Mouse (Mus musculus): ENCODE results near the gene Sox15. TPM values are rescaled to one million over a fixed set of nuclear protein-coding genes. Genes with fewer than 3 reads are reported as not detected.

Sox15 gene
- polyA plus RNA-seq (2012; fragmentation: generic; extraction: Trizol): under 1 TPM; 0.05 to 0.25 TPM

GRCm38 (mm10) chr11:69655264-69656064 lies at the start of gene Sox15:
TSS of gene Sox15 (plus strand) at chr11:69655314.

GRCm38 (mm10) chr11:69605726-69606490 lies 49.2 kb upstream of the Sox15 start, which contains the start of gene Atp1b2:
TSS of gene Atp1b2 (minus strand) at chr11:69605942.

GRCm38 (mm10) chr11:69617805-69618204 lies 37.3 kb upstream of the Sox15 start, which contains the start of gene Shbg:
TSS of gene Shbg (minus strand) at chr11:69617905.

GRCm38 (mm10) chr11:69621571-69622268 lies 33.4 kb upstream of the Sox15 start, which contains the start of gene Sat2:
TSS of gene Sat2 (plus strand) at chr11:69622024.

GRCm38 (mm10) chr11:69632284-69633089 lies 22.6 kb upstream of the Sox15 start, which contains the start of gene Fxr2:
TSS of gene Fxr2 (plus strand) at chr11:69632990.

GRCm38 (mm10) chr11:69662213-69662966 lies 7.3 kb downstream of the Sox15 start, which contains the start of gene Mpdu1:
TSS of gene Mpdu1 (minus strand) at chr11:69662642.

GRCm38 (mm10) chr11:69665961-69666664 lies 11.0 kb downstream of the Sox15 start, which contains the start of gene Cd68:
TSS of gene Cd68 (minus strand) at chr11:69666153.

GRCm38 (mm10) chr11:69672211-69672706 lies 17.1 kb downstream of the Sox15 start, which contains the start of gene Eif4a1:
TSS of gene Eif4a1 (minus strand) at chr11:69672423.

GRCm38 (mm10) chr11:69681314-69682208 lies 26.4 kb downstream of the Sox15 start, which contains the start of gene Senp3:
TSS of gene Senp3 (minus strand) at chr11:69682084.

GRCm38 (mm10) chr11:69685526-69686148 lies 30.5 kb downstream of the Sox15 start, which contains the start of gene Tnfsf13:
TSS of gene Tnfsf13 (minus strand) at chr11:69685784.

GRCm38 (mm10) chr11:69695361-69696181 lies 40.5 kb downstream of the Sox15 start, which contains the start of the genes Tnfsf12 and Tnfsfm13:
TSS of gene Tnfsf12 (minus strand) at chr11:69695849.
TSS of gene Tnfsfm13 (minus strand) at chr11:69696098.

Other genes starting within 250 kb of the Sox15 start
- 10 to 100 TPM in 1 of 2 experiments, 1 to 10 TPM in 1; 1.5 to 25.3 TPM for gene Kdm6b, start 241.6 kb upstream of the Sox15 start, polyA plus RNA-seq (2012; fragmentation: generic; extraction: Trizol)
- 1 to 10 TPM in 1 of 2 experiments, under 1 TPM in 1; 0.02 to 1.6 TPM for gene Dnah2, start 106.2 kb upstream of the Sox15 start, polyA plus RNA-seq (2012; fragmentation: generic; extraction: Trizol)
- 1 to 10 TPM in 1 of 2 experiments, under 1 TPM in 1; 0.14 to 1.5 TPM for gene Efnb3, start 95.1 kb upstream of the Sox15 start, polyA plus RNA-seq (2012; fragmentation: generic; extraction: Trizol)
- gene Wrap53, start 75.1 kb upstream of the Sox15 start, polyA plus RNA-seq (2012; fragmentation: generic; extraction: Trizol): 10 to 100 TPM; 14.8 to 24.4 TPM
- 100 to 1,000 TPM; 156 to 242 TPM for gene Trp53, start 75.0 kb upstream of the Sox15 start, polyA plus RNA-seq (2012; fragmentation: generic; extraction: Trizol)
- gene Atp1b2, start 49.4 kb upstream of the Sox15 start, polyA plus RNA-seq (2012; fragmentation: generic; extraction: Trizol): 1 to 10 TPM in 1 of 2 experiments, under 1 TPM in 1; 0.05 to 1.3 TPM
- not detected for gene Shbg, start 37.4 kb upstream of the Sox15 start, polyA plus RNA-seq (2012; fragmentation: generic; extraction: Trizol)
- gene Sat2, start 33.3 kb upstream of the Sox15 start, polyA plus RNA-seq (2012; fragmentation: generic; extraction: Trizol): 10 to 100 TPM in 1 of 2 experiments, 1 to 10 TPM in 1; 4.4 to 16.8 TPM
- gene Fxr2, start 22.3 kb upstream of the Sox15 start, polyA plus RNA-seq (2012; fragmentation: generic; extraction: Trizol): 10 to 100 TPM; 29.4 to 66.7 TPM
- gene Mpdu1, start 7.3 kb downstream of the Sox15 start, polyA plus RNA-seq (2012; fragmentation: generic; extraction: Trizol): 100 to 1,000 TPM in 1 of 2 experiments, 10 to 100 TPM in 1; 98.1 to 128 TPM
- gene Cd68, start 10.8 kb downstream of the Sox15 start, polyA plus RNA-seq (2012; fragmentation: generic; extraction: Trizol): 1 to 10 TPM; 1.8 to 3.0 TPM
- gene Eif4a1, start 17.1 kb downstream of the Sox15 start, polyA plus RNA-seq (2012; fragmentation: generic; extraction: Trizol): 100 to 1,000 TPM; 336 to 467 TPM
- 10 to 100 TPM; 51.2 to 71.3 TPM for gene Senp3, start 26.8 kb downstream of the Sox15 start, polyA plus RNA-seq (2012; fragmentation: generic; extraction: Trizol)
- 1 to 10 TPM; 1.1 to 6.9 TPM for gene Tnfsf13, start 30.5 kb downstream of the Sox15 start, polyA plus RNA-seq (2012; fragmentation: generic; extraction: Trizol)
- 100 to 1,000 TPM in 1 of 2 experiments, 10 to 100 TPM in 1; 34.3 to 119 TPM for gene Tnfsf12, start 40.5 kb downstream of the Sox15 start, polyA plus RNA-seq (2012; fragmentation: generic; extraction: Trizol)
- 10 to 100 TPM in 1 of 2 experiments, 1 to 10 TPM in 1; 6.4 to 30.3 TPM for gene Tnfsfm13, start 40.8 kb downstream of the Sox15 start, polyA plus RNA-seq (2012; fragmentation: generic; extraction: Trizol)
- gene Polr2a, start 103.3 kb downstream of the Sox15 start, polyA plus RNA-seq (2012; fragmentation: generic; extraction: Trizol): 100 to 1,000 TPM in 1 of 2 experiments, 10 to 100 TPM in 1; 42.8 to 126 TPM
- gene Slc35g3, start 106.7 kb downstream of the Sox15 start, polyA plus RNA-seq (2012; fragmentation: generic; extraction: Trizol): under 1 TPM in 1 of 2 experiments, not detected in 1; 0.26 TPM
- 10 to 100 TPM in 1 of 2 experiments, 1 to 10 TPM in 1; 1.2 to 14.4 TPM for gene Zbtb4, start 110.6 kb downstream of the Sox15 start, polyA plus RNA-seq (2012; fragmentation: generic; extraction: Trizol)
- under 1 TPM; 0.63 to 0.89 TPM for gene Chrnb1, start 140.6 kb downstream of the Sox15 start, polyA plus RNA-seq (2012; fragmentation: generic; extraction: Trizol)
- under 1 TPM; 0.01 to 0.31 TPM for gene Fgf11, start 146.5 kb downstream of the Sox15 start, polyA plus RNA-seq (2012; fragmentation: generic; extraction: Trizol)
- gene Tmem102, start 150.3 kb downstream of the Sox15 start, polyA plus RNA-seq (2012; fragmentation: generic; extraction: Trizol): under 1 TPM; 0.01 to 0.05 TPM
- gene Gm39566, start 160.0 kb downstream of the Sox15 start, polyA plus RNA-seq (2012; fragmentation: generic; extraction: Trizol): not detected
- not detected for gene Spem2, start 163.2 kb downstream of the Sox15 start, polyA plus RNA-seq (2012; fragmentation: generic; extraction: Trizol)
- under 1 TPM; 0.02 to 0.07 TPM for gene Spem1, start 166.9 kb downstream of the Sox15 start, polyA plus RNA-seq (2012; fragmentation: generic; extraction: Trizol)
- gene Nlgn2, start 182.5 kb downstream of the Sox15 start, polyA plus RNA-seq (2012; fragmentation: generic; extraction: Trizol): 10 to 100 TPM in 1 of 2 experiments, 1 to 10 TPM in 1; 4.3 to 49.8 TPM
- gene Tmem256, start 183.2 kb downstream of the Sox15 start, polyA plus RNA-seq (2012; fragmentation: generic; extraction: Trizol): 100 to 1,000 TPM; 452 to 473 TPM
- 100 to 1,000 TPM in 1 of 2 experiments, 10 to 100 TPM in 1; 45.7 to 171 TPM for gene Plscr3, start 191.1 kb downstream of the Sox15 start, polyA plus RNA-seq (2012; fragmentation: generic; extraction: Trizol)
- not detected for gene Tnk1, start 203.4 kb downstream of the Sox15 start, polyA plus RNA-seq (2012; fragmentation: generic; extraction: Trizol)
- not detected for gene Tmem95, start 222.7 kb downstream of the Sox15 start, polyA plus RNA-seq (2012; fragmentation: generic; extraction: Trizol)
- gene Kctd11, start 226.1 kb downstream of the Sox15 start, polyA plus RNA-seq (2012; fragmentation: generic; extraction: Trizol): 10 to 100 TPM in 1 of 2 experiments, 1 to 10 TPM in 1; 5.0 to 12.3 TPM
- gene Acap1, start 240.2 kb downstream of the Sox15 start, polyA plus RNA-seq (2012; fragmentation: generic; extraction: Trizol): under 1 TPM; 0.04 to 0.07 TPM
- gene 2810408A11Rik, start 245.7 kb downstream of the Sox15 start, polyA plus RNA-seq (2012; fragmentation: generic; extraction: Trizol): 1 to 10 TPM; 1.6 to 9.9 TPM
- gene Neurl4, start 245.8 kb downstream of the Sox15 start, polyA plus RNA-seq (2012; fragmentation: generic; extraction: Trizol): 10 to 100 TPM; 13.1 to 24.7 TPM